Mouse (Mus musculus): Measurements from ENCODE around the gene Pcdh17. TPM values are rescaled to one million over a fixed set of nuclear protein-coding genes. Genes with fewer than 3 reads are reported as not detected.

Gene Pcdh17
- polyA plus RNA-seq, 1 experiment from 2014 or later: 9.2 TPM

- no peaks in the 10 kb centered on the region for H3K27me3 ChIP-seq (ENCODE audit: control insufficient read depth, insufficient read depth, low read length)
- H3K4me3 ChIP-seq (ENCODE audit: low read depth, low read length): no peak overlapping the region
- H3K36me3 ChIP-seq (ENCODE audit: control insufficient read depth, insufficient read depth, low read length): no peaks in the 10 kb centered on the region
- H3K4me1 ChIP-seq (replicated peaks; ENCODE audit: control insufficient read depth, insufficient read depth, low read length): no peaks in the 10 kb centered on the region
- H3K4me2 ChIP-seq (replicated peaks; ENCODE audit: low read depth, low read length): no peak overlapping the region
- ATAC-seq (ENCODE audit: low FRiP score) (no peak), DNase-seq (ENCODE audit: low spot score) (no peak)
- H3K9me3 ChIP-seq (ENCODE audit: control insufficient read depth, low read length): no peaks in the 10 kb centered on the region
- no peak overlapping the region for H3K9ac ChIP-seq (ENCODE audit: low read depth, low read length)
- H3K27ac ChIP-seq (ENCODE audit: low read depth, low read length): no peak overlapping the region
Observed at GRCm38 (mm10) chr14:84535264-84535663, 91.9 kb downstream of the Pcdh17 start.

GRCm38 (mm10) chr14:84541838-84542237 lies 98.5 kb downstream of the Pcdh17 start:
- H3K9me3 ChIP-seq (ENCODE audit: control insufficient read depth, low read length): no peaks in the 10 kb centered on the region
- no peak overlapping the region for H3K4me2 ChIP-seq (replicated peaks; ENCODE audit: low read depth, low read length)
- H3K27me3 ChIP-seq (ENCODE audit: control insufficient read depth, insufficient read depth, low read length): no peaks in the 10 kb centered on the region
- no peaks in the 10 kb centered on the region for H3K36me3 ChIP-seq (ENCODE audit: control insufficient read depth, insufficient read depth, low read length)
- no peaks in the 10 kb centered on the region for H3K4me1 ChIP-seq (replicated peaks; ENCODE audit: control insufficient read depth, insufficient read depth, low read length)
- H3K4me3 ChIP-seq (ENCODE audit: low read depth, low read length): no peak overlapping the region
- ATAC-seq (ENCODE audit: low FRiP score) (no peak), DNase-seq (ENCODE audit: low spot score) (no peak)
- WGBS: 93% methylated on average over 3 of the region's 3 CpGs
- H3K9ac ChIP-seq (ENCODE audit: low read depth, low read length): no peak overlapping the region
- no peak overlapping the region for H3K27ac ChIP-seq (ENCODE audit: low read depth, low read length)

- H3K4me3 ChIP-seq (ENCODE audit: low read depth, low read length): no peak overlapping the region
- 55% methylated on average over 2 of the region's 2 CpGs for WGBS
- H3K4me1 ChIP-seq (replicated peaks; ENCODE audit: control insufficient read depth, insufficient read depth, low read length): no peaks in the 10 kb centered on the region
- H3K4me2 ChIP-seq (replicated peaks; ENCODE audit: low read depth, low read length): no peak overlapping the region
- H3K27ac ChIP-seq (ENCODE audit: low read depth, low read length): no peak overlapping the region
- no peak for DNase-seq (ENCODE audit: low spot score)
- no peaks in the 10 kb centered on the region for H3K27me3 ChIP-seq (ENCODE audit: control insufficient read depth, insufficient read depth, low read length)
- no peaks in the 10 kb centered on the region for H3K9me3 ChIP-seq (ENCODE audit: control insufficient read depth, low read length)
- H3K36me3 ChIP-seq (ENCODE audit: control insufficient read depth, insufficient read depth, low read length): no peaks in the 10 kb centered on the region
- no peak; the same call in 1 of the 2 replicates for ATAC-seq (ENCODE audit: low FRiP score)
- H3K9ac ChIP-seq (ENCODE audit: low read depth, low read length): no peak overlapping the region
Observed at GRCm38 (mm10) chr14:84545968-84546367, 102.6 kb downstream of the Pcdh17 start.

- WGBS: 85% methylated on average over 10 of the region's 10 CpGs
- no peaks in the 10 kb centered on the region for H3K27me3 ChIP-seq (ENCODE audit: control insufficient read depth, insufficient read depth, low read length)
- H3K36me3 ChIP-seq (ENCODE audit: control insufficient read depth, insufficient read depth, low read length): no peaks in the 10 kb centered on the region
- H3K4me1 ChIP-seq (replicated peaks; ENCODE audit: control insufficient read depth, insufficient read depth, low read length): no peaks in the 10 kb centered on the region
- H3K4me3 ChIP-seq (ENCODE audit: low read depth, low read length): no peak overlapping the region
- no peak overlapping the region for H3K4me2 ChIP-seq (replicated peaks; ENCODE audit: low read depth, low read length)
- H3K9ac ChIP-seq (ENCODE audit: low read depth, low read length): no peak overlapping the region
- H3K27ac ChIP-seq (ENCODE audit: low read depth, low read length): no peak overlapping the region
- ATAC-seq (ENCODE audit: low FRiP score) (no peak), DNase-seq (ENCODE audit: low spot score) (no peak)
- H3K9me3 ChIP-seq (ENCODE audit: control insufficient read depth, low read length): no peaks in the 10 kb centered on the region
Observed at GRCm38 (mm10) chr14:84547513-84548194, 104.3 kb downstream of the Pcdh17 start.

- DNase-seq (ENCODE audit: low spot score) (no peak), ATAC-seq (ENCODE audit: low FRiP score) (no peak)
- Histone ChIP-seq H3K27me3 (ENCODE audit: control insufficient read depth, insufficient read depth, low read length) (no peaks in the 10 kb centered on the region), H3K9ac (ENCODE audit: low read depth, low read length) (no peak overlapping the region), H3K9me3 (ENCODE audit: control insufficient read depth, low read length) (no peaks in the 10 kb centered on the region), H3K4me1 (replicated peaks; ENCODE audit: control insufficient read depth, insufficient read depth, low read length) (no peaks in the 10 kb centered on the region), H3K4me3 (ENCODE audit: low read depth, low read length) (no peak overlapping the region), H3K36me3 (ENCODE audit: control insufficient read depth, insufficient read depth, low read length) (no peaks in the 10 kb centered on the region), H3K4me2 (replicated peaks; ENCODE audit: low read depth, low read length) (no peak overlapping the region), H3K27ac (ENCODE audit: low read depth, low read length) (no peak overlapping the region)
- WGBS: 91% methylated on average over 5 of the region's 5 CpGs
Observed at GRCm38 (mm10) chr14:84551546-84551945, 108.2 kb downstream of the Pcdh17 start.

- ATAC-seq (ENCODE audit: low FRiP score): no peak
Observed at GRCm38 (mm10) chr14:84571071-84571470, 127.7 kb downstream of the Pcdh17 start.

More at GRCm38 (mm10) chr14:84571071-84571470, 127.7 kb downstream of the Pcdh17 start:
- H3K27ac ChIP-seq (ENCODE audit: low read depth, low read length): no peak overlapping the region
- DNase-seq (ENCODE audit: low spot score): no peak
- no peak overlapping the region for H3K4me3 ChIP-seq (ENCODE audit: low read depth, low read length)
- H3K27me3 ChIP-seq (ENCODE audit: control insufficient read depth, insufficient read depth, low read length): no peaks in the 10 kb centered on the region
- H3K9me3 ChIP-seq (ENCODE audit: control insufficient read depth, low read length): no peaks in the 10 kb centered on the region
- H3K36me3 ChIP-seq (ENCODE audit: control insufficient read depth, insufficient read depth, low read length): no peaks in the 10 kb centered on the region
- H3K4me2 ChIP-seq (replicated peaks; ENCODE audit: low read depth, low read length): no peak overlapping the region
- no peak overlapping the region for H3K9ac ChIP-seq (ENCODE audit: low read depth, low read length)
- H3K4me1 ChIP-seq (replicated peaks; ENCODE audit: control insufficient read depth, insufficient read depth, low read length): no peaks in the 10 kb centered on the region

Measured in hindbrain, embryonic 11.5 days (tissue).